9 mouse cellular contexts compared by ENCODE assay signal in genomic region chr7:45832428-45832827, GRCm38 (mm10). TPM values are rescaled to one million over a fixed set of nuclear protein-coding genes. Genes with fewer than 3 reads are reported as not detected.
DNase-seq lines count a peak whose midpoint lies in the region; ATAC-seq lines count a peak whose summit lies in the region.
"Had no signal": no experiment of that assay in that cellular context is flagged by ENCODE, and none has a peak within 500 bp of the region (broad histone marks: within the 10 kb centered on the region; RNA-seq: fewer than 3 reads in every experiment).

No protein-coding gene starts in this region.

- peak overlapping the region; percentile 75; the same call in 1 of the 2 replicates for H3K9ac ChIP-seq in heart, embryonic 13.5 days
- no peak overlapping the region for H3K9ac ChIP-seq in embryonic facial prominence, embryonic 11.5 days (replicated peaks; ENCODE audit: low read length)
- H3K9ac ChIP-seq in hindbrain, embryonic 15.5 days = no peak overlapping the region
- H3K9ac ChIP-seq in midbrain, embryonic 13.5 days (replicated peaks) = peak overlapping the region; percentile 23; the same call in 1 of the 2 replicates

- H3K27ac ChIP-seq in heart, embryonic 13.5 days (replicated peaks) = no peak overlapping the region
- H3K27ac ChIP-seq in embryonic facial prominence, embryonic 11.5 days (replicated peaks; ENCODE audit: low read depth, low read length) = no peak overlapping the region
- H3K27ac ChIP-seq in hindbrain, embryonic 15.5 days (replicated peaks) = no peak overlapping the region
- H3K27ac ChIP-seq in midbrain, embryonic 13.5 days = no peak overlapping the region

- H3K9me3 ChIP-seq in heart, embryonic 13.5 days = no peaks in the 10 kb centered on the region
- H3K9me3 ChIP-seq in embryonic facial prominence, embryonic 11.5 days (replicated peaks; ENCODE audit: control insufficient read depth, low read length) = no peaks in the 10 kb centered on the region
- no peaks in the 10 kb centered on the region for H3K9me3 ChIP-seq in hindbrain, embryonic 15.5 days
- H3K9me3 ChIP-seq in midbrain, embryonic 13.5 days = no peaks in the 10 kb centered on the region

- no peak for DNase-seq in heart, adult 9 months (ENCODE audit: low spot score in 2 of 2)
- DNase-seq in embryonic facial prominence, embryonic 11.5 days (ENCODE audit: low spot score) = no peak
- DNase-seq in urinary bladder, postnatal 14 days (ENCODE audit: low spot score) = no peak
- DNase-seq in cerebellum, adult 9-10 months = no peak

- peaks cover 26% of the 10 kb centered on the region for H3K4me1 ChIP-seq in heart, embryonic 13.5 days
- peaks cover 5% of the 10 kb centered on the region; the same call in 1 of the 2 replicates for H3K4me1 ChIP-seq in embryonic facial prominence, embryonic 11.5 days (ENCODE audit: control insufficient read depth, insufficient read depth, low read length)
- H3K4me1 ChIP-seq in hindbrain, embryonic 15.5 days (replicated peaks) = peaks cover 37% of the 10 kb centered on the region
- peaks cover 35% of the 10 kb centered on the region for H3K4me1 ChIP-seq in midbrain, embryonic 13.5 days (replicated peaks)

- H3K4me3 ChIP-seq in heart, embryonic 13.5 days = peak overlapping the region; percentile 54
- H3K4me3 ChIP-seq in embryonic facial prominence, embryonic 11.5 days (ENCODE audit: low read depth, low read length) = peak overlapping the region; percentile 33
- H3K4me3 ChIP-seq in hindbrain, embryonic 15.5 days = peak overlapping the region; percentile 28
- H3K4me3 ChIP-seq in midbrain, embryonic 13.5 days (replicated peaks) = peak overlapping the region; percentile 31

- ATAC-seq in heart, embryonic 13.5 days (ENCODE audit: extremely low read depth, insufficient number of reproducible peaks, low FRiP score, low TSS enrichment) = no peak
- no peak for ATAC-seq in embryonic facial prominence, embryonic 11.5 days (replicated peaks; ENCODE audit: insufficient number of reproducible peaks, low FRiP score, low TSS enrichment, low read depth)
- ATAC-seq in hindbrain, embryonic 15.5 days (ENCODE audit: low FRiP score, low read depth) = no peak
- no peak for ATAC-seq in midbrain, embryonic 13.5 days
- no peak for ATAC-seq in frontal cortex, adult (ENCODE audit: low TSS enrichment)

- H3K36me3 ChIP-seq in heart, embryonic 13.5 days = peaks cover 23% of the 10 kb centered on the region
- peaks cover 5% of the 10 kb centered on the region; the same call in 1 of the 2 replicates for H3K36me3 ChIP-seq in embryonic facial prominence, embryonic 11.5 days (replicated peaks; ENCODE audit: control insufficient read depth, insufficient read depth, low read depth, low read length)
- peaks cover 10% of the 10 kb centered on the region; the same call in 1 of the 2 replicates for H3K36me3 ChIP-seq in hindbrain, embryonic 15.5 days
- peaks cover 20% of the 10 kb centered on the region for H3K36me3 ChIP-seq in midbrain, embryonic 13.5 days

- H3K4me2 ChIP-seq in heart, embryonic 13.5 days = peak overlapping the region; percentile 69
- H3K4me2 ChIP-seq in embryonic facial prominence, embryonic 11.5 days (ENCODE audit: low read depth, low read length) = peak overlapping the region; percentile 50
- peak overlapping the region; percentile 47 for H3K4me2 ChIP-seq in hindbrain, embryonic 15.5 days
- peak overlapping the region; percentile 49 for H3K4me2 ChIP-seq in midbrain, embryonic 13.5 days (replicated peaks)

- WGBS in heart, embryonic 13.5 days = 7% methylated on average over 30 of the region's 30 CpGs
- WGBS in embryonic facial prominence, embryonic 11.5 days = 8% methylated on average over 30 of the region's 30 CpGs
- 11% methylated on average over 30 of the region's 30 CpGs for WGBS in hindbrain, embryonic 15.5 days
- whole genome bisulfite sequencing in midbrain, embryonic 13.5 days = 11% methylated on average over 30 of the region's 30 CpGs

- H3K27me3 ChIP-seq in heart, embryonic 13.5 days (replicated peaks) = peaks cover 60% of the 10 kb centered on the region
- peaks cover 41% of the 10 kb centered on the region for H3K27me3 ChIP-seq in embryonic facial prominence, embryonic 11.5 days (ENCODE audit: control insufficient read depth, insufficient read depth, low read length)
- peaks cover 59% of the 10 kb centered on the region for H3K27me3 ChIP-seq in hindbrain, embryonic 15.5 days
- peaks cover 60% of the 10 kb centered on the region for H3K27me3 ChIP-seq in midbrain, embryonic 13.5 days
- H3K27me3 ChIP-seq: CH12.LX had no signal

RNA-seq across cellular contexts. Expression of gene Grwd1, which starts 1.7 kb away (rescaled TPM):
- 41.9 and 44.1 TPM in 2 replicates for polyA plus RNA-seq in heart, embryonic 13.5 days (2015; fragmentation: Nextera tagmentation; extraction: Ambion mirVana)
- polyA plus RNA-seq in embryonic facial prominence, embryonic 11.5 days (2014; fragmentation: Nextera tagmentation; extraction: Ambion mirVana) = 78.6 and 81.7 TPM in 2 replicates
- 41.8 and 43.1 TPM in 2 replicates for polyA plus RNA-seq in hindbrain, embryonic 15.5 days (2015; fragmentation: Nextera tagmentation; extraction: Ambion mirVana)
- polyA plus RNA-seq in midbrain, embryonic 13.5 days (2015; fragmentation: Nextera tagmentation; extraction: Ambion mirVana) = 39.9 and 41.7 TPM in 2 replicates

RNA-seq across cellular contexts. Expression of gene Kcnj14, which starts 7.8 kb away (rescaled TPM):
- polyA plus RNA-seq in heart, embryonic 13.5 days (2015; fragmentation: Nextera tagmentation; extraction: Ambion mirVana) = 0.39 and 0.43 TPM in 2 replicates
- polyA plus RNA-seq in embryonic facial prominence, embryonic 11.5 days (2014; fragmentation: Nextera tagmentation; extraction: Ambion mirVana) = 2.1 and 2.7 TPM in 2 replicates
- polyA plus RNA-seq in hindbrain, embryonic 15.5 days (2015; fragmentation: Nextera tagmentation; extraction: Ambion mirVana) = 1.1 and 1.6 TPM in 2 replicates
- polyA plus RNA-seq in midbrain, embryonic 13.5 days (2015; fragmentation: Nextera tagmentation; extraction: Ambion mirVana) = 0.62 and 0.73 TPM in 2 replicates

RNA-seq across cellular contexts. Expression of gene Cyth2, which starts 18.0 kb away (rescaled TPM):
- polyA plus RNA-seq in heart, embryonic 13.5 days (2015; fragmentation: Nextera tagmentation; extraction: Ambion mirVana) = 90.1 and 103 TPM in 2 replicates
- polyA plus RNA-seq in embryonic facial prominence, embryonic 11.5 days (2014; fragmentation: Nextera tagmentation; extraction: Ambion mirVana) = 168 and 170 TPM in 2 replicates
- polyA plus RNA-seq in hindbrain, embryonic 15.5 days (2015; fragmentation: Nextera tagmentation; extraction: Ambion mirVana) = 271 and 286 TPM in 2 replicates
- 362 and 363 TPM in 2 replicates for polyA plus RNA-seq in midbrain, embryonic 13.5 days (2015; fragmentation: Nextera tagmentation; extraction: Ambion mirVana)

RNA-seq across cellular contexts. Expression of gene Kdelr1, which starts 40.1 kb away (rescaled TPM):
- polyA plus RNA-seq in heart, embryonic 13.5 days (2015; fragmentation: Nextera tagmentation; extraction: Ambion mirVana) = 56.4 and 58.7 TPM in 2 replicates
- 85.2 and 85.7 TPM in 2 replicates for polyA plus RNA-seq in embryonic facial prominence, embryonic 11.5 days (2014; fragmentation: Nextera tagmentation; extraction: Ambion mirVana)
- polyA plus RNA-seq in hindbrain, embryonic 15.5 days (2015; fragmentation: Nextera tagmentation; extraction: Ambion mirVana) = 56.4 and 61.0 TPM in 2 replicates
- 36.1 and 44.8 TPM in 2 replicates for polyA plus RNA-seq in midbrain, embryonic 13.5 days (2015; fragmentation: Nextera tagmentation; extraction: Ambion mirVana)

RNA-seq across cellular contexts. Expression of gene Grin2d, which starts 45.8 kb away (rescaled TPM):
- polyA plus RNA-seq in heart, embryonic 13.5 days (2015; fragmentation: Nextera tagmentation; extraction: Ambion mirVana) = 0.13 and 0.23 TPM in 2 replicates
- 0.13 and 0.18 TPM in 2 replicates for polyA plus RNA-seq in embryonic facial prominence, embryonic 11.5 days (2014; fragmentation: Nextera tagmentation; extraction: Ambion mirVana)
- polyA plus RNA-seq in hindbrain, embryonic 15.5 days (2015; fragmentation: Nextera tagmentation; extraction: Ambion mirVana) = 3.4 and 4.3 TPM in 2 replicates
- 1.2 and 1.3 TPM in 2 replicates for polyA plus RNA-seq in midbrain, embryonic 13.5 days (2015; fragmentation: Nextera tagmentation; extraction: Ambion mirVana)

Comparison
In these comparisons a context has a peak if more than half of its experiments do, and no peak if none do; other contexts are left out.
1. H3K9ac ChIP-seq: peak in heart, embryonic 13.5 days (single experiment) and midbrain, embryonic 13.5 days (single experiment); none in embryonic facial prominence, embryonic 11.5 days (single experiment) and hindbrain, embryonic 15.5 days (single experiment).
2. Peak in every context shown above with its lines, with median percentiles within 50 percentile points of each other: H3K4me2 ChIP-seq and H3K4me3 ChIP-seq.